Mouse (Mus musculus) urinary bladder, adult 2 months (tissue): ENCODE results near the gene Ccdc181. TPM values are rescaled to one million over a fixed set of nuclear protein-coding genes. Genes with fewer than 3 reads are reported as not detected.

ENCODE experiments used
- DNase-seq: peaks from one replicate; pipeline ENCODE4 v3.0.0; 2022; ENCODE audit warnings: low spot score
- polyA plus RNA-seq: library from polyadenylated mRNA; depleted of rRNA; stranded (reverse); fragments of >200 nt; gene quantifications from 2 replicates; pipeline ENCODE4 v1.2.3, GENCODE M21; 2012

The Ccdc181 gene
- polyA plus RNA-seq, 1 experiment = 10.8 TPM

- DNase-seq = no peak
Measured at GRCm38 (mm10) chr1:164284007-164284406, 8.6 kb downstream of the Ccdc181 start.

GRCm38 (mm10) chr1:164287406-164287805 lies 12.0 kb downstream of the Ccdc181 start:
- DNase-seq = no peak

GRCm38 (mm10) chr1:164292040-164292439 lies 16.7 kb downstream of the Ccdc181 start:
- no peak for DNase-seq

- no peak for DNase-seq
Measured at GRCm38 (mm10) chr1:164294071-164294470, 18.7 kb downstream of the Ccdc181 start.

GRCm38 (mm10) chr1:164296473-164296872 lies 21.1 kb downstream of the Ccdc181 start:
- no peak for DNase-seq

GRCm38 (mm10) chr1:164301949-164302348 lies 26.6 kb downstream of the Ccdc181 start:
- no peak for DNase-seq

- no peak for DNase-seq
Measured at GRCm38 (mm10) chr1:164303821-164304220, 28.4 kb downstream of the Ccdc181 start, which contains the start of gene Nme7. Gene Nme7 (plus strand): TSS chr1:164304121.

- peak; percentile 71 for DNase-seq
Measured at GRCm38 (mm10) chr1:164307124-164307751, 31.9 kb downstream of the Ccdc181 start, which contains the start of gene Blzf1. Gene Blzf1 (minus strand): TSS chr1:164307489.

GRCm38 (mm10) chr1:164307922-164308321 lies 32.5 kb downstream of the Ccdc181 start:
- no peak for DNase-seq

- no peak for DNase-seq
Measured at GRCm38 (mm10) chr1:164314085-164314484, 38.7 kb downstream of the Ccdc181 start.

- DNase-seq = no peak
Measured at GRCm38 (mm10) chr1:164315266-164315665, 39.9 kb downstream of the Ccdc181 start.

- peak; percentile 47 for DNase-seq
Measured at GRCm38 (mm10) chr1:164316697-164317096, 41.3 kb downstream of the Ccdc181 start.

GRCm38 (mm10) chr1:164317261-164317660 lies 41.9 kb downstream of the Ccdc181 start:
- DNase-seq = no peak

GRCm38 (mm10) chr1:164318474-164318873 lies 43.1 kb downstream of the Ccdc181 start:
- no peak for DNase-seq

GRCm38 (mm10) chr1:164319542-164320140 lies 44.3 kb downstream of the Ccdc181 start:
- no peak for DNase-seq

GRCm38 (mm10) chr1:164320731-164321130 lies 45.3 kb downstream of the Ccdc181 start:
- DNase-seq = no peak

GRCm38 (mm10) chr1:164321408-164321807 lies 46.0 kb downstream of the Ccdc181 start:
- DNase-seq = no peak

GRCm38 (mm10) chr1:164322987-164323650 lies 47.7 kb downstream of the Ccdc181 start:
- no peak for DNase-seq

GRCm38 (mm10) chr1:164324221-164324620 lies 48.8 kb downstream of the Ccdc181 start:
- no peak for DNase-seq

GRCm38 (mm10) chr1:164324878-164325277 lies 49.5 kb downstream of the Ccdc181 start:
- no peak for DNase-seq

- DNase-seq = no peak
Measured at GRCm38 (mm10) chr1:164326600-164327155, 51.3 kb downstream of the Ccdc181 start.

GRCm38 (mm10) chr1:164327764-164328163 lies 52.4 kb downstream of the Ccdc181 start:
- no peak for DNase-seq

GRCm38 (mm10) chr1:164332559-164332958 lies 57.2 kb downstream of the Ccdc181 start:
- DNase-seq = no peak
